Mouse (Mus musculus) heart, embryonic 12.5 days (tissue): Measurements from ENCODE around the gene Urod. TPM values are rescaled to one million over a fixed set of nuclear protein-coding genes. Genes with fewer than 3 reads are reported as not detected.

Source experiments
- ATAC-seq: fragments of 200-750 bp; cut with Nextera tagmentation; 2 replicates; pipeline ENCODE4 v1.8.0; 2017; ENCODE audit warnings: moderate TSS enrichment, moderate library complexity; ENCODE audit not compliant: insufficient number of reproducible peaks, low FRiP score
- H3K27ac ChIP-seq: fragments of 300-500 bp; sonication (generic); 2 replicates; pipeline ENCODE4 v1.5.1; 2016; ENCODE audit warnings: mild to moderate bottlenecking, moderate library complexity; ENCODE audit not compliant: poor library complexity, severe bottlenecking
- H3K27me3 ChIP-seq: fragments of 300-500 bp; sonication (generic); replicated peaks from 2 replicates; pipeline ENCODE4 v1.6.1; 2016; ENCODE audit warnings: mild to moderate bottlenecking, moderate library complexity
- H3K36me3 ChIP-seq: fragments of 300-500 bp; sonication (generic); 2 replicates; pipeline ENCODE4 v1.6.1; 2016; ENCODE audit warnings: mild to moderate bottlenecking, moderate library complexity
- H3K4me1 ChIP-seq: fragments of 300-500 bp; sonication (generic); replicated peaks from 2 replicates; pipeline ENCODE4 v1.6.1; 2016; ENCODE audit warnings: mild to moderate bottlenecking
- H3K4me2 ChIP-seq: fragments of 300-500 bp; sonication (generic); 2 replicates; pipeline ENCODE4 v1.6.1; 2016; ENCODE audit warnings: mild to moderate bottlenecking, moderate library complexity
- H3K4me3 ChIP-seq: fragments of 300-500 bp; sonication (generic); 2 replicates; pipeline ENCODE4 v1.5.1; 2016; ENCODE audit warnings: mild to moderate bottlenecking
- H3K9ac ChIP-seq: fragments of 300-500 bp; sonication (generic); 2 replicates; pipeline ENCODE4 v1.6.1; 2016; ENCODE audit warnings: mild to moderate bottlenecking, moderate library complexity
- H3K9me3 ChIP-seq: fragments of 300-500 bp; sonication (generic); replicated peaks from 2 replicates; pipeline ENCODE4 v1.6.1; 2016; ENCODE audit warnings: mild to moderate bottlenecking, moderate library complexity
- WGBS: fragments of 180-500 bp; shearing (Covaris S2); methylation state at CpG from one replicate; pipeline ENCODE4 v1.1.7; 2016; 5-methylcytosine and 5-hydroxymethylcytosine counted together
- polyA plus RNA-seq: library from polyadenylated mRNA; unstranded; fragments of >200 nt; fragmentation: Nextera tagmentation; extraction: Ambion mirVana; gene quantifications from 2 replicates; pipeline ENCODE4 v1.2.1, GENCODE M21; 2016

The Urod gene
- polyA plus RNA-seq, 1 experiment from 2014 or later = 90.9 TPM

DNA sequence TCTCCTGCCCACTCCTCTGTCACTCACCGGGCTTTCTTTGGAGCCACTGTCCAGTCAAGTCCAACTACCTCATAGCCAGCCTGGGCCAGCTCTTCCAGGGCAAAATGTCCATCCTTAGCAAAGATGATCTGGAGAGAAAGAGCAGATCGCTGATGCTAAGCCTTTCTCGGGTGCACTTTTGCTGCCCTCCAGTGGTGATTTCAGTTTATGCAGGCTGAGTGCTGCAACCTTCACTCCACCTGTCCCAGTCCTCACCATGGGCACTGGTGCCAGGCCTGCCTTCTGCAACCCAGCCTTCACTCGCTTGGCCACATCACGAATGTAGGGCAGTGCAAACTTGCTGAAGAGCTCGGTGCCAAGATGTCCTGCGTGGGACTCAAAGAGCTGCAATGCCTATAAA is 2.8 kb downstream of the Urod start:
- no peak overlapping the region for H3K4me3 ChIP-seq
- no peak for ATAC-seq
- 10% methylated on average over 7 of the region's 7 CpGs for WGBS
- H3K36me3 ChIP-seq = peaks cover 27% of the 10 kb centered on the region
- peaks cover 19% of the 10 kb centered on the region for H3K4me1 ChIP-seq
- H3K27me3 ChIP-seq = no peaks in the 10 kb centered on the region
- no peak overlapping the region for H3K9ac ChIP-seq
- no peak overlapping the region for H3K27ac ChIP-seq
- H3K9me3 ChIP-seq = no peaks in the 10 kb centered on the region
- H3K4me2 ChIP-seq = no peak overlapping the region

DNA sequence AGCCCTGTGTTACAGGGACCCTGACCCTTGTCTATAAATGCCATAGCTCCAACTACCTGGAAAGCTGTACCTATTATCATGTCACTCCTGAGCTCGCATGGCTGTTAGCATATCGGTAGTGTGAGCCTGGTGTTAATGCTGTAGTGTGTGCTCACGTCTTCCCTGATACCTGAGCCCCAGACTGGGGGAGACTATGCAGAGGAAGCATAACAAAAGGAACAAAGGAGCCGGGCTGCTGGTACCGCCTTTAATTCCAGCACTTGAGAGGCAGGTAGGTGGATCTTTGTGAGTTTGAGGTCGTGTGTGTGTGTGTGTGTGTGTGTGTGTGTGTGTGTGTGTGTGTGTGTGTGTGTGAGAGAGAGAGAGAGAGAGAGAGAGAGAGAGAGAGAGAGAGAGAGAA is 4.5 kb downstream of the Urod start:
- H3K27me3 ChIP-seq = no peaks in the 10 kb centered on the region
- H3K4me1 ChIP-seq = peaks cover 9% of the 10 kb centered on the region; the same call in 1 of the 2 replicates
- peaks cover 30% of the 10 kb centered on the region for H3K36me3 ChIP-seq
- H3K27ac ChIP-seq = no peak overlapping the region
- H3K9me3 ChIP-seq = no peaks in the 10 kb centered on the region
- no peak overlapping the region for H3K4me2 ChIP-seq
- H3K4me3 ChIP-seq = no peak overlapping the region
- no peak overlapping the region for H3K9ac ChIP-seq
- ATAC-seq = no peak
- 72% methylated on average over 6 of the region's 6 CpGs for WGBS

DNA sequence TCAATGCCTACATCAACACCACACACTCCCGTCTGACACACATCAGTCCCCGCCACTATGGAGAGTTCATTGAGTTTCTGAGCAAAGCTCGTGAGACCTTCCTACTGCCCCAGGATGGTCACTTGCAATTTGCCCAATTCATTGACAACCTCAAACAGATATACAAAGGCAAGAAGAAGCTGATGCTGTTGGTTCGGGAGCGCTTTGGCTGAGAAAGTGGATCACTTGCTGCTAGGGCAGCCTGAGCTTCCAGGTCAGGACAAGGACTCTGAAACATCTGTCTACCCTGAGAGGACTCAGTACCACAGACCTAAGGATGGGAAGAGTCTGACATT is 7.1 kb downstream of the Urod start:
- H3K4me1 ChIP-seq = no peaks in the 10 kb centered on the region
- no peak overlapping the region for H3K4me2 ChIP-seq
- H3K36me3 ChIP-seq = peaks cover 26% of the 10 kb centered on the region
- no peak overlapping the region for H3K27ac ChIP-seq
- no peak for ATAC-seq
- no peak overlapping the region for H3K9ac ChIP-seq
- no peaks in the 10 kb centered on the region for H3K27me3 ChIP-seq
- H3K4me3 ChIP-seq = no peak overlapping the region
- no peaks in the 10 kb centered on the region for H3K9me3 ChIP-seq
- WGBS = 62% methylated on average over 5 of the region's 5 CpGs

DNA sequence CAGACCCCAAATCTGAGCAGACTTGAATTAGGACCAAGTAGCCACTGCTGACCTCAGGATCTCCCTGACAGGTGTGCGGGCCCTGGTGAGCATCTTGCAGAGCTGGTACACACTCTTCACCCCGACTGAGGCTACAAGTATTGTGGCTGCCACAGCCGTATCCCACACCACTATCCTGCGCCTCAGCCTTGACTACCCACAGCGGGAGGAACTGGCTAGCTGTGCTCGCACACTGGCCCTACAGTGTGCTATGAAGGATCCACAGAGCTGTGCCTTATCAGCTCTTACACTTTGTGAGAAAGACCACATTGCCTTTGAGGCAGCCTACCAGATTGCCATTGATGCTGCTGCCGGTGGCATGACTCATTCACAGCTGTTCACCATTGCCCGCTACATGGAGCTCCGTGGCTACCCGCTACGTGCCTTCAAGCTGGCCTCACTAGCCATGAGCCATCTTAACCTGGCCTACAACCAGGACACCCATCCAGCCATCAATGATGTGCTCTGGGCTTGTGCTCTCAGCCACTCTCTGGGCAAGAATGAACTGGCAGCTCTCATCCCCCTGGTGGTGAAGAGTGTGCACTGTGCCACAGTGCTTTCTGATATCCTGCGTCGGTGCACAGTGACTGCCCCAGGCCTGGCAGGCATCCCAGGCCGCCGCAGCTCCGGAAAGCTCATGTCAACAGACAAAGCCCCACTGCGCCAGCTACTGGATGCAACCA is 7.7 kb downstream of the Urod start:
- no peaks in the 10 kb centered on the region for H3K27me3 ChIP-seq
- peak; percentile 67; the same call in 1 of the 2 replicates for ATAC-seq
- H3K36me3 ChIP-seq = peaks cover 26% of the 10 kb centered on the region
- H3K4me3 ChIP-seq = no peak overlapping the region
- H3K9me3 ChIP-seq = no peaks in the 10 kb centered on the region
- H3K27ac ChIP-seq = no peak overlapping the region
- H3K9ac ChIP-seq = no peak overlapping the region
- no peaks in the 10 kb centered on the region for H3K4me1 ChIP-seq
- 45% methylated on average over 17 of the region's 17 CpGs for WGBS
- no peak overlapping the region for H3K4me2 ChIP-seq

DNA sequence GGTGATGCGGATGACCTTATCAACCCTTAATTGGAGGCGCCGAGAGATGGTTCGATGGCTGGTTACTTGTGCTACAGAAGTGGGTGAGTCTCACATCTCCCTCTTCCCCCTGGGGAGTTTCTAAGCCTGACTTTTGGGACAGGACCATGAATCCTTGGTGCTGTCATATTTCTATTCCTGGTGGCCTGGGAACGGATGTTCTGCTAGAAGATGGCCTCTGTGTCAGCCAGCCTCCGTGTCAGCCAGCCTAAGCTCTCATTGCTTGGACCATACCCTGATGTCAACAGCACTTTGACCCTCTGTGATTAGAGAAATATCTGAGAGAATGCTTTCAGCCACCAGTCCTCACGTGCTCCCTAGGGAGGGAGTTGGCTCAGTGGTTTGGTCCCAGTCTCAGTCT is 8.5 kb downstream of the Urod start:
- H3K9ac ChIP-seq = no peak overlapping the region
- H3K36me3 ChIP-seq = peaks cover 20% of the 10 kb centered on the region
- 80% methylated on average over 7 of the region's 7 CpGs for WGBS
- no peak overlapping the region for H3K4me2 ChIP-seq
- H3K27ac ChIP-seq = no peak overlapping the region
- H3K27me3 ChIP-seq = no peaks in the 10 kb centered on the region
- no peaks in the 10 kb centered on the region for H3K9me3 ChIP-seq
- H3K4me1 ChIP-seq = no peaks in the 10 kb centered on the region
- no peak for ATAC-seq
- no peak overlapping the region for H3K4me3 ChIP-seq

DNA sequence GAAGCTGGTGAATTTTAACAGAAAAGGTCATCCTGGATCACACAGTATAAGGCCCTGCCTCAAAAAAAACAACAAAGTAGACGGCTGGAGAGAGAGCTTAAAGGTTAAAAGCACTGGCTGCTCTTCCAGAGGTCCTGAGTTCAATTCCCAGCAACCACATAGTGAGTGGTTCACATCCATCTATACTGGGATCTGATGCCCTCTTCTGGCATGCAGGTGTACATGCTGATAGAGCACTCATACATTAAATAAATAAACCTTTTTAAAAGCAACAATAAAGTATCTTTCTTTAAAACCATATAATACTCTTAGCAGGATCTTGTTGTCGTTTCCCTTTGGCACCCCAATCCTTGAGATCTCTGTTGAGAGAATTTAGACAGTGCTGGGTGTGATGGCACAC is 17.7 kb downstream of the Urod start:
- no peaks in the 10 kb centered on the region for H3K36me3 ChIP-seq
- H3K9ac ChIP-seq = no peak overlapping the region
- no peak for ATAC-seq
- no peak overlapping the region for H3K4me2 ChIP-seq
- no peak overlapping the region for H3K27ac ChIP-seq
- WGBS = 73% methylated on average over 2 of the region's 2 CpGs
- H3K9me3 ChIP-seq = no peaks in the 10 kb centered on the region
- H3K27me3 ChIP-seq = no peaks in the 10 kb centered on the region
- no peak overlapping the region for H3K4me3 ChIP-seq
- H3K4me1 ChIP-seq = no peaks in the 10 kb centered on the region

DNA sequence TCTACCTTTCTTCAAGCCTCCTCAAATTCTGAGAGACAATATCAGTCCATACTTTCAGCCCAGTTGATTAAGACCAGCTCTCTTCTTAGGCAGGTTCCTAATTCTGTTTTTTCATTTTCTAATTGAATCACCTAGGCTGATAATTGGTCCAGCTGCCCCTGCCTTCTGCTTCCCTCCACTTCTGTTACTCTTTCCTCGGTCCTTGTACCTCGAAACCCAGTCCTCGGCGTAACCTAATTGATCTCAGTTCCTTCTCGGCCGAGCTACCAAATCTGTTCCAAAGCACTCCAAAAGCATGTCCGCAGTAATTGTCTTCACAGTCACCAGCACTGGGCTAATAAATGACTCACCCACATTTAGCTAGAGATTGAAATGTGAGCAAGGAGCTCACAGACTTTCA is 39.3 kb downstream of the Urod start:
- Histone ChIP-seq H3K9me3 (no peaks in the 10 kb centered on the region), H3K4me2 (no peak overlapping the region), H3K9ac (no peak overlapping the region), H3K4me1 (no peaks in the 10 kb centered on the region), H3K27me3 (no peaks in the 10 kb centered on the region), H3K4me3 (no peak overlapping the region), H3K36me3 (no peaks in the 10 kb centered on the region), H3K27ac (no peak overlapping the region)
- no peak for ATAC-seq
- WGBS = 84% methylated on average over 7 of the region's 7 CpGs

DNA sequence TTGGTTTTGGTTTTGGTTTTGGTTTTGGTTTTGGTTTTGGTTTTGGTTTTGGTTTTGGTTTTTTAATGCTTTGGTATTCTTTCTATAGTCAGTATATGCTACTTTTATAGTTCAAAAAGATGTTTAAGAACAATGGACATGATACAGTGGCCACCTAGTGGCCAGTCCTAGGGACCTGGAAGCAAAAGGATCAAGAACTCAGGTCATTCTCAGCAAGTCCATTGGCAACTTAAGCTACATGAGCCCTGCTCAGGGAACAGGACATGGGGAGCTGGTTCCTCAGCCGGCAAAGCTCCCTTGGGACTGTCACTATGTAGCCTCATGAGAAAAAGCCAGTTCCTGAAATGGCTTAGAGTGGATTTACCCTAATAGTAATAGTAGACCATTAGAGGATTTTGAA is 42.6 kb downstream of the Urod start:
- Histone ChIP-seq H3K9me3 (no peaks in the 10 kb centered on the region), H3K4me3 (no peak overlapping the region), H3K27me3 (no peaks in the 10 kb centered on the region), H3K36me3 (no peaks in the 10 kb centered on the region), H3K27ac (no peak overlapping the region), H3K9ac (no peak overlapping the region), H3K4me2 (no peak overlapping the region), H3K4me1 (no peaks in the 10 kb centered on the region)
- WGBS = 24% methylated on average over 1 of the region's 1 CpGs
- no peak for ATAC-seq

DNA sequence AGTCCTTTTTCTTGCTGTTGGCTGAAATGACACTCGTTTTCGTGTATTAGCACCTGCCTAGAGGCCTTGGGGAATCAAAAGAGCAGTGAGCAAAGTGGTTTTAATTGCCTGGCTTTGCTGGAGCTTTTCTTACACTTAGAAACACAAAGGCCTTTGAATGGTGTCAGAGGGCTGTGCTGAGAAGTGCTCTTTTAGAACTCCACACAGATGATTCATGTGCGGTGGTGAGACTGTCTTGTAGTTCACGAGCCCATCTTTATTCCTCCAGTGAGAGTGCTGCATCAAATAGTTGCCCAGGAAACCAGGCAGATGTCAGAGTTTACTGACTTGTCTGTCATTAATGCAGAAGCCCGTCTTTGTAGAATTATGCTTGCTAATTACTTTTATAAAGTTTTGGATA is 50.2 kb downstream of the Urod start:
- Histone ChIP-seq H3K4me1 (no peaks in the 10 kb centered on the region), H3K9ac (no peak overlapping the region), H3K9me3 (no peaks in the 10 kb centered on the region), H3K36me3 (no peaks in the 10 kb centered on the region), H3K27me3 (no peaks in the 10 kb centered on the region), H3K27ac (no peak overlapping the region), H3K4me2 (no peak overlapping the region), H3K4me3 (no peak overlapping the region)
- WGBS = 74% methylated on average over 5 of the region's 5 CpGs
- no peak for ATAC-seq

DNA sequence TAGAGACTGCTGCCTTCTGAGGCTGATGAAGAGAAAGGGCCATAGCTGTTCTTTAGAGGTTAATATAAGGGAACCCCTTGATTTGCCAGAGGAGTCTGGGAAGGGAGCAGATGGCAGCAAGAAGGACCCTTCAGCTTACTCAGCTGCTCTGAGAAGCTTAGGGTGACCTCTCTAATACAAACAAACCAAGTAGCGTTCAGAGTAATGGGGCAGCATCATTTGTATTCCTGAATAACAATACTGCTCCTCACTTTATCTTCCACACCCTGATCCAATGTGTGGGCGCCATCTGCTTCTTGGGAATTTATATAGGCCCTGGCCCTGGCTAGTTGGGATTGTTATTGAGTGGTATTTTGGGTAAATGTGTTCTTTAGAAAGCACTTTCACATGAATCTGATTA is 51.5 kb downstream of the Urod start:
- Histone ChIP-seq H3K4me2 (no peak overlapping the region), H3K4me1 (no peaks in the 10 kb centered on the region), H3K36me3 (no peaks in the 10 kb centered on the region), H3K27ac (no peak overlapping the region), H3K9me3 (no peaks in the 10 kb centered on the region), H3K4me3 (no peak overlapping the region), H3K9ac (no peak overlapping the region), H3K27me3 (no peaks in the 10 kb centered on the region)
- ATAC-seq = no peak
- WGBS = 67% methylated on average over 2 of the region's 2 CpGs
